Mouse (Mus musculus) kidney, postnatal 10 days (tissue): ENCODE measurements around the gene Spata9.
"Not testable (repeated sequence)": the region's sequence is repeated elsewhere in the genome, so short reads cannot be mapped to it uniquely, and the experiment has no call there.

Experiments used
- DNase-seq: peaks from one replicate; pipeline ENCODE4 v3.0.0; 2021; ENCODE audit warnings: mixed read lengths

Spata9 gene

GRCm38 (mm10) chr13:75966850-75967249 lies at the start of gene Spata9:
Gene Spata9, plus strand, starts transcription at chr13:75967150.
- DNase-seq = no peak

DNA sequence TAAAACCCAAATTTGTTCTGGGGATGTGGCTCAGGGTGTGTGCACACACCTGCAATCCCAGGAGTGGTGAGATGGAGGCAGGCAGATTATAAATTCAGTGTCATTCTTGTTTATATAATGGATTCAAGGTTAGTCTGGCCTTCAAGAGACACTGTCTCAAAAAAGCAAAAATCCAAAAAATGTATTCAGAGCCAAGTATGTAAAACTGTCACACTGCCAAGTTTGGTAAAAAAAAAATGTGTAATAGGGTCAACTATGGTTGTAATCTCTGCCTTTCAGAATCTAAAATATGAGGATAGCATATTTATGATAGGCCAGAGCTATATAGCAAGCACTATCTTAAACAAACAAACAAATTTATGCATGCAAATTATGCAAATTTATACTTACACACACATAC lies 39.0 kb upstream of the Spata9 start:
- no peak for DNase-seq

DNA sequence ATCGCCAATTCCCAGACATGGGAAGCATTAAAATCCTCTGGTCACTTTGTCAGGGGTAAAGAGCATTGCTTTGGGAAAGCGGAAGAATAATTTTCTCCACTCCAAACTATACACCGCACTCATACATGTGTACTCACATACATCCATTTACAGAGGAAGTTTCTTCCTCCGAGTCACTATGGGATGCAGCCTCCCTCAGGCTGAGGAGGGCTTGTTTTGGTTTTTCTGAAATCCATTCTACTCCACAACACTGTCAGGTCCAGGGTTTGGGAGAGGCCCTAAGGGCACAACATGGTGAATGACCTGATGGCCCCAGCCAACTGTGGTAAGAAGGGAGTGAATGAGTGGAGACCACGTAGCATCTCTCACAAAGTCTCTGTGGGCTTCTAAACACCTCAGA lies 37.9 kb upstream of the Spata9 start:
- DNase-seq = not testable (repeated sequence)

- no peak for DNase-seq
Observed at GRCm38 (mm10) chr13:75930023-75930422, 36.9 kb upstream of the Spata9 start.

- no peak for DNase-seq
Observed at GRCm38 (mm10) chr13:75930660-75931059, 36.3 kb upstream of the Spata9 start.

- DNase-seq = peak; percentile 83
Observed at GRCm38 (mm10) chr13:75931073-75931472, 35.9 kb upstream of the Spata9 start.

DNA sequence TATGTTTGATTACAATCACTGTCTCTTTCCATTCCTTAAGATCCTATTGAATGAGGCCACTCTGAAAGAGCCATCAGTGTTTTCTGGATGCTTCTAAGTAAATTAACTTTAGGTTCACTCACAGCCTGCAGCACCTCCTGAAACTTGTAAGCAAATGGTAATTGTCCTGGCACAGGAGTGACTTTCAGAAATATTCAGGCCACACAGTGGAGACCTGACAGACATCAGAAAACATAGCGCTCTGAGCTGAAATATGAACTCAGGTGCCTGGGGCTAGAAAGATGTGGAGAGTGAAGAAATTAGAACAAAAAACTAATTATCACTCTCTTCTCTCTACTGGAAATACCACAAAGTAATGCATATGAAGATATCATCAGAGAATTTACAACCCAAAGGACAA lies 33.7 kb upstream of the Spata9 start:
- DNase-seq = no peak

GRCm38 (mm10) chr13:75938866-75939265 lies 28.1 kb upstream of the Spata9 start:
- DNase-seq = no peak

GRCm38 (mm10) chr13:75940791-75941517 lies 26.0 kb upstream of the Spata9 start:
- DNase-seq = peak; percentile 21

GRCm38 (mm10) chr13:75941518-75942295 lies 25.2 kb upstream of the Spata9 start:
- DNase-seq = no peak

DNA sequence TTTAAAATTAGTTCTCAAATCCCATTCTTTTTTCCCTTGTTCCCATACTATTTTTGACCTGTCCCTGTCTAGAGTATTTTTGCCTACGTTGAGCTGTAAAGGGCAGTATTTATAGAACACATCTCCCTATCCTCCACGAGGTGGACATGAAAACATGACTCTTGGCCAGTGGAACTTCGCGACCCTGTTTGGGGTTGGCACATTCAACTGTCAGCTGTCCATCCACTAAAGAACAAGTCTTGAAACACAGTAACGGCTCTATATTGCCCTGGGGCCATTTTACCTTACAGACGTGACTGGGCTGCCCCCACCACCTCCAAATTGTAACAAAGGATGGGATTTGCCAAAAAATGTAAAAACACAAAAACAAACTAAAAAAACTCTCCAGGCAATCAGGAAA lies 24.2 kb upstream of the Spata9 start:
- DNase-seq = peak; percentile 25

- peak; percentile 93 for DNase-seq
Observed at GRCm38 (mm10) chr13:75943189-75944043, 23.5 kb upstream of the Spata9 start, which contains the start of gene Rhobtb3. Gene Rhobtb3, minus strand, starts transcription at chr13:75943925.

- DNase-seq = no peak
Observed at GRCm38 (mm10) chr13:75944044-75944820, 22.7 kb upstream of the Spata9 start.

GRCm38 (mm10) chr13:75950295-75950694 lies 16.7 kb upstream of the Spata9 start:
- peak; percentile 28 for DNase-seq

GRCm38 (mm10) chr13:75955357-75955992 lies 11.5 kb upstream of the Spata9 start:
- DNase-seq = no peak

GRCm38 (mm10) chr13:75974481-75974880 lies 7.5 kb downstream of the Spata9 start:
- no peak for DNase-seq

DNA sequence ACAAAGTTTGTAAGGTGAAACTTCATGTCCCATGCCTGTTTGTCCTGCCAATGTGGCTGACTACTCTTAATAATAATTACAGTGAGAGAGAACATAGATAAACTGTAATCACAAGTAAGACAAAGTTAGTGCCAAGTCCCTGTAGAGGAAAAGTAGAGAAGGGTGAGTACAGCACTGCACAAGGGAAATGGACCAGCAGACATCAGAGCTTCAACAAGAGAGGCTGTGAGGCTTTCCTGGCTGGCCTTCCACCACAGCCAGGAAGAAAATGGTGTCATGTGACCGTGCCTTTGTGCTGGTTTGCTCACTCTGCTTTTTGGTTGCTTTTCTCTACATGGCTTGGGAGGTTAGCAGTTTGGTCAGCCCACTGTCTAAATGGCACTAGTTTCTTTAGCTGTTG lies 8.7 kb downstream of the Spata9 start:
- DNase-seq = no peak

DNA sequence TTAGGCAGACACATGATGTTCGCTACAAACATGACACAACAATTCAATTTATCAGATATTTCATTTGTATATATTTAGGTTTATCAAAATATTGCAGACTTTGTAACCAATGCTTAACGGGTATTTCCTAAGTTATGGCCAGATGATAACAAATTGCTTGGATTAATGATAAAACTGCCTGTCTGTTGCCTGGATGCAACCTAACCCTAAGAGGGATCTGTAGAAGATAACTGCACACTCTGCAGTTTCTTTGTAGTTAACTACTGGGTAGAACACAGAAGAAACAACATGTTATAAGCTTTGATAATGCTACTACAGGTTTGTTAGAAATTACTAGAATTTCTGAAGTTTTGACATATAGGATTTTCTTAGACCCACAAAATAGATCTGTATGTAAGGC lies 9.3 kb downstream of the Spata9 start:
- no peak for DNase-seq

GRCm38 (mm10) chr13:75976649-75977048 lies 9.7 kb downstream of the Spata9 start:
- no peak for DNase-seq

DNA sequence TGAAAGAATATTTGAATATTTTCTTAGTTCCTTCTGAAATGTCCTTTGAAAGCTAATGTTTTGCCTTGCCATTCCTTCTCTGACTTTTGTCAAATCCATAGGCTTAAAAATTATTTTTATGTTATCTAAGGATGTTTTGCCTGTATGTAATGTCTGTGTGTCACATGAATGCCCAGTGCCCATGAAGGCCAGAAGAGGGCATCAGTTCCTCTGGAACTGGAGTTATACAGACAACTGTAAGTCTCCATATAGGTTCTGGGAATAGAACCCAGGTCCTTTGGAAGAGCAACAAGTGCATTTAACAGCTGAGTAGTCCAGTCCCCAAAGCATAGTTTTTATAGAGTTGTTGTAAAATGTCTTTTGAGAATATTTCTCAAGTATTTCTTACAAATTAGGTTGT lies 15.0 kb downstream of the Spata9 start:
- DNase-seq = no peak

DNA sequence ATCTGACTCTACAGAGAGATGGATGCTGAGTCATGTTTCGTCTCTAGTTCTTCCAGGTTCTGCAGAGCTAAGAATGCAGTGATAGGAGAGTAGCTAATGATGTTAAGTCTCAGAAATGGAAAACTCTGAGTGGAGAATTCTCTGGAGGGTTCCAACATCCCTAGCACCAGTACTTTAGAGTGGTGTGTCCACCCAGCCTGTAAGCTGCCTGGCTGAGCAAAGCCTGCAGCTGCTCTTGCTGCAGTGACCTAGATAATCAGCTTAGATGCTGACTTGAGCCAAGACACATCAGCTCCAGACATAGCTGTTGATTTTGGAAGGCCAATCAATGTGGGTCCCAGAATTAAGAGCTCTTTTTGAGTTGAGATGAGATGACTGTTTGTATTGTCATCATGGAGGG lies 21.1 kb downstream of the Spata9 start:
- DNase-seq = peak; percentile 41
